ENCODE assay signal across 10 mouse cellular contexts in the genomic region with DNA sequence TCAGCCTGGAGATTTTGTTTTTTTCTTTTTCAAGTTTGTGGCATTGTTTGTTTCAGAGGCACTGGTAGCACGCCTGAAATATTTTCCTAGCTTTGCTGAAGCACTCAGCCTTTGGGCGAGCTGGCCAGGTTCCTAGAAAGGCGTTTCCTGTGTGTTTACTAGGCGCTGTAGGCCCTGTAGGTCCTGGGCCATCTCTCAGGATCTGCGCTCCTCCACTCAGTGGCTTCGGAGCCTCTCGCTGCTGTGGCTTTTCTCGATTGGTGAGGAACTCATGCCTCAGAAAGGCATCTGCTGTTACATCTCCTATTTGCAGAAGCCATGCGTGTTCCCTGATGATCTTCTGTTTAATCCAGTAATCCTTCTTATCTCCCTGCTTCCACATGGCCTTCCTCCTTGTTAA.
DNase-seq lines count a peak whose midpoint lies in the region; ATAC-seq and TF ChIP-seq lines count a peak whose summit lies in the region.
"Had no signal": no experiment of that assay in that cellular context is flagged by ENCODE, and none has a peak within 500 bp of the region (broad histone marks: within the 10 kb centered on the region; RNA-seq: fewer than 3 reads in every experiment).

No protein-coding gene starts in this region.

- no peaks in the 10 kb centered on the region for H3K36me3 ChIP-seq in hindbrain, postnatal 0 days (ENCODE audit: insufficient read depth, low read length)
- H3K36me3 ChIP-seq in hindbrain, embryonic 11.5 days (ENCODE audit: control insufficient read depth, insufficient read depth, low read length): no peaks in the 10 kb centered on the region
- H3K36me3 ChIP-seq in intestine, postnatal 0 days (ENCODE audit: control insufficient read depth, insufficient read depth): no peaks in the 10 kb centered on the region
- H3K36me3 ChIP-seq in intestine, embryonic 16.5 days (ENCODE audit: control insufficient read depth, insufficient read depth, low read length): no peaks in the 10 kb centered on the region
- H3K36me3 ChIP-seq: neural tube, embryonic 13.5 days had no signal

- H3K4me1 ChIP-seq in hindbrain, postnatal 0 days (ENCODE audit: insufficient read depth, low read length): no peaks in the 10 kb centered on the region
- no peaks in the 10 kb centered on the region for H3K4me1 ChIP-seq in hindbrain, embryonic 11.5 days (replicated peaks; ENCODE audit: control insufficient read depth, insufficient read depth, low read length)
- H3K4me1 ChIP-seq in intestine, postnatal 0 days (replicated peaks; ENCODE audit: control insufficient read depth, insufficient read depth, low read length): no peaks in the 10 kb centered on the region
- H3K4me1 ChIP-seq in intestine, embryonic 16.5 days (ENCODE audit: control insufficient read depth, insufficient read depth, low read length): no peaks in the 10 kb centered on the region

- no peak overlapping the region for H3K4me2 ChIP-seq in hindbrain, postnatal 0 days (ENCODE audit: low read depth, low read length)
- H3K4me2 ChIP-seq in hindbrain, embryonic 11.5 days (replicated peaks; ENCODE audit: low read depth, low read length): no peak overlapping the region
- no peak overlapping the region for H3K4me2 ChIP-seq in intestine, postnatal 0 days (replicated peaks; ENCODE audit: low read depth)
- no peak overlapping the region for H3K4me2 ChIP-seq in intestine, embryonic 16.5 days (ENCODE audit: low read depth, low read length)
- H3K4me2 ChIP-seq: neural tube, embryonic 13.5 days had no signal

- H3K4me3 ChIP-seq in hindbrain, postnatal 0 days (ENCODE audit: low read length): no peak overlapping the region
- H3K4me3 ChIP-seq in hindbrain, embryonic 11.5 days (ENCODE audit: low read depth, low read length): no peak overlapping the region
- H3K4me3 ChIP-seq in intestine, postnatal 0 days (ENCODE audit: low read depth, low read length): no peak overlapping the region
- H3K4me3 ChIP-seq in intestine, embryonic 16.5 days (ENCODE audit: low read length): no peak overlapping the region
- H3K4me3 ChIP-seq: neural tube, embryonic 13.5 days had no signal

- no peak overlapping the region for H3K9ac ChIP-seq in hindbrain, postnatal 0 days (replicated peaks; ENCODE audit: low read length)
- H3K9ac ChIP-seq in hindbrain, embryonic 11.5 days (ENCODE audit: low read depth, low read length): no peak overlapping the region
- H3K9ac ChIP-seq in intestine, postnatal 0 days (ENCODE audit: low read depth, low read length): no peak overlapping the region
- H3K9ac ChIP-seq in intestine, embryonic 16.5 days (ENCODE audit: low read depth, low read length): no peak overlapping the region
- H3K9ac ChIP-seq: neural tube, embryonic 13.5 days had no signal

- no peaks in the 10 kb centered on the region for H3K27me3 ChIP-seq in hindbrain, postnatal 0 days (ENCODE audit: insufficient read depth, low read length)
- no peaks in the 10 kb centered on the region for H3K27me3 ChIP-seq in hindbrain, embryonic 11.5 days (ENCODE audit: control insufficient read depth, insufficient read depth, low read length)
- no peaks in the 10 kb centered on the region for H3K27me3 ChIP-seq in intestine, postnatal 0 days (replicated peaks; ENCODE audit: control insufficient read depth, insufficient read depth, low read length)
- no peaks in the 10 kb centered on the region for H3K27me3 ChIP-seq in intestine, embryonic 16.5 days (replicated peaks; ENCODE audit: control insufficient read depth, insufficient read depth, low read length)
- H3K27me3 ChIP-seq: neural tube, embryonic 13.5 days had no signal

- no peak overlapping the region for H3K27ac ChIP-seq in hindbrain, postnatal 0 days
- no peak overlapping the region for H3K27ac ChIP-seq in hindbrain, embryonic 11.5 days (ENCODE audit: low read depth, low read length)
- H3K27ac ChIP-seq in intestine, postnatal 0 days (ENCODE audit: low read depth, low read length): no peak overlapping the region
- no peak overlapping the region for H3K27ac ChIP-seq in intestine, embryonic 16.5 days (ENCODE audit: low read length)
- H3K27ac ChIP-seq: neural tube, embryonic 13.5 days had no signal

- H3K9me3 ChIP-seq in hindbrain, postnatal 0 days (ENCODE audit: low read length): no peaks in the 10 kb centered on the region
- H3K9me3 ChIP-seq in hindbrain, embryonic 11.5 days (ENCODE audit: control insufficient read depth, low read length): no peaks in the 10 kb centered on the region
- H3K9me3 ChIP-seq in intestine, postnatal 0 days (ENCODE audit: control insufficient read depth): no peaks in the 10 kb centered on the region
- no peaks in the 10 kb centered on the region for H3K9me3 ChIP-seq in intestine, embryonic 16.5 days (ENCODE audit: control insufficient read depth, low read length)
- H3K9me3 ChIP-seq: neural tube, embryonic 13.5 days had no signal

- peak; percentile 44 for DNase-seq in hindbrain, postnatal 0 days (ENCODE audit: low spot score)
- DNase-seq in hindbrain, embryonic 11.5 days (ENCODE audit: low spot score): no peak
- DNase-seq in adrenal gland, postnatal 14 days: peak; percentile 58
- peak; percentile 25 to 44 for DNase-seq in heart, adult 9 months (ENCODE audit: low spot score in 2 of 2)
- peak; percentile 8 for DNase-seq in lung, postnatal 25 days (ENCODE audit: low spot score)
- DNase-seq in cerebellum, adult 18-20 months: no peak

- 54% methylated on average over 9 of the region's 9 CpGs for WGBS in hindbrain, postnatal 0 days
- WGBS in hindbrain, embryonic 11.5 days: 79% methylated on average over 9 of the region's 9 CpGs
- 46% methylated on average over 9 of the region's 9 CpGs for WGBS in intestine, postnatal 0 days
- 42% methylated on average over 9 of the region's 9 CpGs for WGBS in intestine, embryonic 16.5 days

- ATAC-seq in hindbrain, postnatal 0 days: no peak
- ATAC-seq in hindbrain, embryonic 11.5 days (ENCODE audit: low FRiP score): no peak
- ATAC-seq in intestine, postnatal 0 days: no peak
- ATAC-seq in intestine, embryonic 16.5 days: no peak
- ATAC-seq: Patski had no signal

- no peak for TF ChIP-seq CTCF in hindbrain, postnatal 0 days (IDR thresholded peaks at IDR 0.05; ENCODE audit: low read depth)
- no peak for TF ChIP-seq CTCF in intestine, postnatal 0 days (IDR thresholded peaks at IDR 0.05; ENCODE audit: low read depth)

Comparison
In these comparisons a context has a peak if more than half of its experiments do, and no peak if none do; other contexts are left out.
1. DNase-seq: peak in hindbrain, postnatal 0 days (single experiment), adrenal gland, postnatal 14 days (single experiment), heart, adult 9 months (2 of 2) and lung, postnatal 25 days (single experiment); none in hindbrain, embryonic 11.5 days (single experiment) and cerebellum, adult 18-20 months (0 of 2).